Mouse (Mus musculus): Measurements from ENCODE around the gene Prpf38b. TPM values are rescaled to one million over a fixed set of nuclear protein-coding genes. Genes with fewer than 3 reads are reported as not detected.

Gene Prpf38b
- polyA plus RNA-seq, 1 experiment: 19.0 TPM

DNA sequence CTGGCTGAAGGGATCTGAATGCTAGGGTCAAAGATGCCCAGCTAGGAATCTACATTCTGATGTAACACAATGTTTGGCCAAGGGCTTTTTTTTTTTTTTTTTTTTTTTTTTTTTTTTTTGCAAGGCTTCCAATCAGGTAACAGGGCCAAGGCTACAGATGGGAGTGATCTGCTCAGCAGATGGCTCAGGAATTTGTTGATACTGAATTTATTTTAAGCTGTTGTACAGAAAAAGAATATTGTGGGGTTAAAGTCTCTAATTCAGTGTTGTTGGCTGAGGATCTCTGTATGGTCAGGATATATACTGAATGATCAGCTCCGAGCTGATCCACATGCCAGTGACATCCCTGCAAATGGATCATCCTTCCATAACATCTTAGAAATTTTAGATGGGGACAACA is 4.5 kb upstream of the Prpf38b start:
- peaks cover 5% of the 10 kb centered on the region for H3K79me2 ChIP-seq (ENCODE audit: control insufficient read depth, insufficient read depth)
- H3ac ChIP-seq (ENCODE audit: control insufficient read depth, insufficient read length): no peak overlapping the region
- TF ChIP-seq MAX (IDR thresholded peaks at IDR 0.05; ENCODE audit: low read depth): no peak
- TF ChIP-seq MYOD1 (IDR thresholded peaks at IDR 0.05; ENCODE audit: control insufficient read depth in 1 of 3, insufficient read length in 2 of 3, low read depth in 2 of 3): no peak
- no peak for TF ChIP-seq POLR2AphosphoS2 (IDR thresholded peaks at IDR 0.05; ENCODE audit: insufficient read length, low read depth)
- TF ChIP-seq USF1 (IDR thresholded peaks at IDR 0.05; ENCODE audit: low read depth): no peak
- TF ChIP-seq POLR2A (IDR thresholded peaks at IDR 0.05; ENCODE audit: insufficient read length, low read depth): no peak
- TF ChIP-seq E2F4 (IDR thresholded peaks at IDR 0.05; ENCODE audit: insufficient read depth): no peak
- no peak for TF ChIP-seq MYOG (IDR thresholded peaks at IDR 0.05; ENCODE audit: control insufficient read depth in 1 of 3, insufficient read depth in 1 of 3, insufficient read length in 2 of 3, low read depth in 2 of 3)
- TF ChIP-seq TCF3 (IDR thresholded peaks at IDR 0.05; ENCODE audit: insufficient read length, low read depth): no peak
- TF ChIP-seq REST (IDR thresholded peaks at IDR 0.05; ENCODE audit: insufficient read depth, insufficient read length): no peak
- TF ChIP-seq CEBPB (IDR thresholded peaks at IDR 0.05; ENCODE audit: insufficient read depth, poor library complexity, severe bottlenecking): no peak
- TF ChIP-seq TCF12 (IDR thresholded peaks at IDR 0.05; ENCODE audit: insufficient read depth, poor library complexity, severe bottlenecking): no peak
- no peak for TF ChIP-seq SRF (IDR thresholded peaks at IDR 0.05; ENCODE audit: control insufficient read depth, insufficient read length, low read depth)
- no peak overlapping the region for H3K4me2 ChIP-seq (ENCODE audit: low read depth)
- no peaks in the 10 kb centered on the region for H3K36me3 ChIP-seq (ENCODE audit: control insufficient read depth, insufficient read depth)
- no peaks in the 10 kb centered on the region for H3K27me3 ChIP-seq (ENCODE audit: control insufficient read depth, insufficient read depth, insufficient read length)
- no peak overlapping the region for H3K4me3 ChIP-seq

- Histone ChIP-seq H3ac (ENCODE audit: control insufficient read depth, insufficient read length) (peak overlapping the region; percentile 98), H3K79me2 (ENCODE audit: control insufficient read depth, insufficient read depth) (peaks cover 53% of the 10 kb centered on the region), H3K4me3 (peak overlapping the region; percentile 99), H3K27me3 (ENCODE audit: control insufficient read depth, insufficient read depth, insufficient read length) (no peaks in the 10 kb centered on the region), H3K4me2 (ENCODE audit: low read depth) (peak overlapping the region; percentile 93), H3K36me3 (ENCODE audit: control insufficient read depth, insufficient read depth) (peaks cover 25% of the 10 kb centered on the region)
- TF ChIP-seq MAX (IDR thresholded peaks at IDR 0.05; ENCODE audit: low read depth) (no peak), USF1 (IDR thresholded peaks at IDR 0.05; ENCODE audit: low read depth) (no peak), REST (IDR thresholded peaks at IDR 0.05; ENCODE audit: insufficient read depth, insufficient read length) (peak; percentile 1), MYOG (IDR thresholded peaks at IDR 0.05; ENCODE audit: control insufficient read depth in 1 of 3, insufficient read depth in 1 of 3, insufficient read length in 2 of 3, low read depth in 2 of 3) (peak in 2 of 3 experiments; percentile 5 to 16), CEBPB (IDR thresholded peaks at IDR 0.05; ENCODE audit: insufficient read depth, poor library complexity, severe bottlenecking) (no peak)
Measured at GRCm38 (mm10) chr3:108911081-108911547, 413 bp downstream of the Prpf38b start.

DNA sequence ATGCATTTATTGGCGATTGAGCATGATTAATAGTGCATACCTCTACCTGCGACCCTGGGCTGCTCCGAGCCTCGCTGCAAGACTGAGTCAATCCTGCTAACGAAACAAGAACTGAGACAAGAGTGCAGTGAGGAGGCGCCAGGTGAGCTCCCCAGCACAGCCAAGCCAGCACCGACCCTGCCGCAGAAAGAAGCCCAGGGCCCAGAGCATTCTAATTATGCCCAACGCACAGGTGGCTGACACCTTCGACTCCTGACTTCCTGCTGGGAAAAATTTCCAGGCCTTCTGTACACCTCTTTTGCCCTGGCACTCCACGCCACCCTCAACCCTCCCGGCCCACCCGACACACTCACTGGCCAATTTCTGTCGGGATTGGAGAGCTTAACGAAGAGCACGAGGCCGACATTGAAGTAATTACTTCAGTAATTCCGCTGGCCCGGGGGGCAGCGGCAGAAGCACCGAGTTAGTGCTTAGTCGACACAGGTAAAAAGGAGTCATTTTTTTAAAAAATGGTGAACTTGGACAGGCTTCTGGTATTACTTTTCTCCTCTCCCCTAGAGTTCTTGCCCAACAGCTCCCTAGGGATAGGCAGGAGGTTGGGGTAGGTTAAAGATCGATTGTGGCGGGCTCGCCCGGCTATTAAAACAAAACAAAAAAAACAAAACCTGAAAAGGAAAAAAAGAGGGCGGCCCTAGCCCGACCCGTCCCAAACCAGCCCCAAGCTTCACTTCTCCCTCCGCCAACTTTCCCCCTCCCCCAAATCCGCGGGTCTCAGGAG is 1.0 kb downstream of the Prpf38b start:
- peak overlapping the region; percentile 99 for H3K4me3 ChIP-seq
- H3K36me3 ChIP-seq (ENCODE audit: control insufficient read depth, insufficient read depth): peaks cover 32% of the 10 kb centered on the region
- TF ChIP-seq MAX (IDR thresholded peaks at IDR 0.05; ENCODE audit: low read depth) (no peak), CEBPB (IDR thresholded peaks at IDR 0.05; ENCODE audit: insufficient read depth, poor library complexity, severe bottlenecking) (no peak), MYOD1 (IDR thresholded peaks at IDR 0.05; ENCODE audit: control insufficient read depth in 1 of 3, insufficient read length in 2 of 3, low read depth in 2 of 3) (no peak), SRF (IDR thresholded peaks at IDR 0.05; ENCODE audit: control insufficient read depth, insufficient read length, low read depth) (no peak), TCF3 (IDR thresholded peaks at IDR 0.05; ENCODE audit: insufficient read length, low read depth) (no peak), TCF12 (IDR thresholded peaks at IDR 0.05; ENCODE audit: insufficient read depth, poor library complexity, severe bottlenecking) (no peak), E2F4 (IDR thresholded peaks at IDR 0.05; ENCODE audit: insufficient read depth) (no peak)
- H3K79me2 ChIP-seq (ENCODE audit: control insufficient read depth, insufficient read depth): peaks cover 53% of the 10 kb centered on the region
- peak overlapping the region; percentile 93 for H3K4me2 ChIP-seq (ENCODE audit: low read depth)
- H3ac ChIP-seq (ENCODE audit: control insufficient read depth, insufficient read length): peak overlapping the region; percentile 98
- H3K27me3 ChIP-seq (ENCODE audit: control insufficient read depth, insufficient read depth, insufficient read length): no peaks in the 10 kb centered on the region

GRCm38 (mm10) chr3:108902934-108903333 is 8.6 kb downstream of the Prpf38b start:
- H3K4me3 ChIP-seq: no peak overlapping the region
- no peak overlapping the region for H3K4me2 ChIP-seq (ENCODE audit: low read depth)
- H3ac ChIP-seq (ENCODE audit: control insufficient read depth, insufficient read length): no peak overlapping the region
- TF ChIP-seq SRF (IDR thresholded peaks at IDR 0.05; ENCODE audit: control insufficient read depth, insufficient read length, low read depth) (no peak), MYOG (IDR thresholded peaks at IDR 0.05; ENCODE audit: control insufficient read depth in 1 of 3, insufficient read depth in 1 of 3, insufficient read length in 2 of 3, low read depth in 2 of 3) (no peak), TCF12 (IDR thresholded peaks at IDR 0.05; ENCODE audit: insufficient read depth, poor library complexity, severe bottlenecking) (no peak), CEBPB (IDR thresholded peaks at IDR 0.05; ENCODE audit: insufficient read depth, poor library complexity, severe bottlenecking) (no peak), MYOD1 (IDR thresholded peaks at IDR 0.05; ENCODE audit: control insufficient read depth in 1 of 3, insufficient read length in 2 of 3, low read depth in 2 of 3) (no peak), POLR2A (IDR thresholded peaks at IDR 0.05; ENCODE audit: insufficient read length, low read depth) (no peak), TCF3 (IDR thresholded peaks at IDR 0.05; ENCODE audit: insufficient read length, low read depth) (no peak), POLR2AphosphoS2 (IDR thresholded peaks at IDR 0.05; ENCODE audit: insufficient read length, low read depth) (no peak), MAX (IDR thresholded peaks at IDR 0.05; ENCODE audit: low read depth) (no peak), USF1 (IDR thresholded peaks at IDR 0.05; ENCODE audit: low read depth) (no peak), E2F4 (IDR thresholded peaks at IDR 0.05; ENCODE audit: insufficient read depth) (no peak), REST (IDR thresholded peaks at IDR 0.05; ENCODE audit: insufficient read depth, insufficient read length) (no peak)
- H3K27me3 ChIP-seq (ENCODE audit: control insufficient read depth, insufficient read depth, insufficient read length): no peaks in the 10 kb centered on the region
- peaks cover 72% of the 10 kb centered on the region for H3K36me3 ChIP-seq (ENCODE audit: control insufficient read depth, insufficient read depth)
- H3K79me2 ChIP-seq (ENCODE audit: control insufficient read depth, insufficient read depth): peaks cover 18% of the 10 kb centered on the region

Data from myocyte (in vitro differentiated cells).